Comparison of ENCODE assay signal across 12 mouse cellular contexts in the genomic region with DNA sequence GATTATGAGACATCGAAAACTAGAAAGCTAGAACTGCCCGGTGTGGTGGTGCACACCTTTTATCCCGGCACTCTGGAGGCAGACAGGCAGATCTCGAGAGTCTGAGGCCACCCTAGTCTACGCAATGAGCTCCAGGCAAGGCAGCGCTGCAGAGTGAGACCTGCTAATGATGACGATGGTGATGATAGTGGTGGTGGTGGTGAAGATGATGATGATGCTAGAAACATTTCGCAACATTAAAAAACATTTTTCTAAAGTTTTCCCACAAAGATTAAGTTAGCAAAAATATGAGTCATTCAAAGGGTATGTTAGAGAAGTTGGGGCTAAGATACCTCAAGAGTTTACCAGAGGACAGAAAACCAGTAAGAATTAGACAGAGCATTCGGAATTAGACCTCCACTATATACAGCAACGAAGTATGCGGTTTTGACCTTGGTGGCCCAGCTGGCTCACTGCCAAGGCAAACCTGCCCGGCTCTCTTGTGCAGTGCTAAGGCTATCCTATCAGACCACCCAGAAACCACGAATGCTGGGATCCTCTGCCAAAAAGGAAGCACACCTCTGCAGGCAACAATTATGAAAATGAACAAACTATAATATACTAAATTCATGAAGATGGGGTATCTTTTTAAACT.
A peak's percentile ranks its signal among the peaks of the same experiment; 100 is the strongest.
DNase-seq lines count a peak whose midpoint lies in the region; ATAC-seq and TF ChIP-seq lines count a peak whose summit lies in the region.
"Had no signal": no experiment of that assay in that cellular context is flagged by ENCODE, and none has a peak within 500 bp of the region (broad histone marks: within the 10 kb centered on the region; RNA-seq: fewer than 3 reads in every experiment).

No protein-coding gene starts in this region.

- TF ChIP-seq POLR2A in limb, embryonic 14.5 days (IDR thresholded peaks at IDR 0.05; ENCODE audit: borderline replicate concordance, extremely low read depth, insufficient read depth, insufficient read length) = no peak

- no peaks in the 10 kb centered on the region for H3K36me3 ChIP-seq in limb, embryonic 13.5 days
- no peaks in the 10 kb centered on the region for H3K36me3 ChIP-seq in limb, embryonic 10.5 days
- H3K36me3 ChIP-seq in C2C12 (ENCODE audit: control insufficient read depth, insufficient read depth) = no peaks in the 10 kb centered on the region
- no peaks in the 10 kb centered on the region for H3K36me3 ChIP-seq in limb, embryonic 14.5 days (ENCODE audit: control insufficient read depth, insufficient read depth, low read length)
- H3K36me3 ChIP-seq in heart, embryonic 11.5 days (ENCODE audit: control insufficient read depth, insufficient read depth, low read length) = no peaks in the 10 kb centered on the region
- H3K36me3 ChIP-seq: heart, embryonic 13.5 days had no signal

- no peak overlapping the region for H3K9ac ChIP-seq in limb, embryonic 13.5 days
- H3K9ac ChIP-seq in limb, embryonic 14.5 days (ENCODE audit: low read depth, low read length, severe bottlenecking) = no peak overlapping the region
- no peak overlapping the region for H3K9ac ChIP-seq in heart, embryonic 11.5 days (ENCODE audit: low read depth, low read length)
- H3K9ac ChIP-seq: heart, embryonic 13.5 days had no signal

- H3K4me3 ChIP-seq in limb, embryonic 13.5 days = no peak overlapping the region
- no peak overlapping the region for H3K4me3 ChIP-seq in limb, embryonic 10.5 days
- H3K4me3 ChIP-seq in C2C12 (ENCODE audit: insufficient read depth, poor library complexity, severe bottlenecking) = no peak overlapping the region
- H3K4me3 ChIP-seq in limb, embryonic 14.5 days (replicated peaks; ENCODE audit: low read length) = no peak overlapping the region
- no peak overlapping the region for H3K4me3 ChIP-seq in heart, embryonic 11.5 days (ENCODE audit: low read depth, low read length)
- H3K4me3 ChIP-seq: heart, embryonic 13.5 days had no signal

- 73% methylated on average over 13 of the region's 13 CpGs for WGBS in limb, embryonic 13.5 days
- WGBS in limb, embryonic 10.5 days = 87% methylated on average over 13 of the region's 13 CpGs
- 67% methylated on average over 13 of the region's 13 CpGs for WGBS in limb, embryonic 14.5 days
- WGBS in heart, embryonic 11.5 days (ENCODE audit: insufficient replicate concordance) = 61% methylated on average over 13 of the region's 13 CpGs

- DNase-seq in limb, embryonic 10.5 days (ENCODE audit: low spot score) = no peak
- DNase-seq in adrenal gland, adult 8-10 months = peak; percentile 15
- no peak for DNase-seq in limb, embryonic 14.5 days (ENCODE audit: low spot score)
- no peak for DNase-seq in cerebellum, adult 11-12 months
- DNase-seq in cerebellum, adult 9-10 months = no peak
- DNase-seq: layer of hippocampus, postnatal 36 days had no signal

- ATAC-seq in limb, embryonic 13.5 days (ENCODE audit: low FRiP score, low read depth) = peak; percentile 33; the same call in 1 of the 2 replicates
- peak; percentile 66; the same call in 1 of the 2 replicates for ATAC-seq in limb, embryonic 14.5 days (ENCODE audit: low FRiP score, low read depth)
- no peak for ATAC-seq in heart, embryonic 11.5 days (replicated peaks; ENCODE audit: insufficient number of reproducible peaks, low FRiP score, low TSS enrichment)
- ATAC-seq: hindbrain, embryonic 16.5 days had no signal

- H3K79me3 ChIP-seq in C2C12 (ENCODE audit: low read depth) = no peaks in the 10 kb centered on the region

- H3K27me3 ChIP-seq in limb, embryonic 13.5 days = no peaks in the 10 kb centered on the region
- no peaks in the 10 kb centered on the region for H3K27me3 ChIP-seq in limb, embryonic 10.5 days (ENCODE audit: low read depth, poor library complexity, severe bottlenecking)
- H3K27me3 ChIP-seq in C2C12 (ENCODE audit: control insufficient read depth, insufficient read depth, insufficient read length) = no peaks in the 10 kb centered on the region
- no peaks in the 10 kb centered on the region for H3K27me3 ChIP-seq in limb, embryonic 14.5 days (ENCODE audit: control insufficient read depth, insufficient read depth, low read length)
- no peaks in the 10 kb centered on the region for H3K27me3 ChIP-seq in heart, embryonic 11.5 days (ENCODE audit: control insufficient read depth, insufficient read depth, low read length)
- H3K27me3 ChIP-seq: heart, embryonic 13.5 days had no signal

- H3K4me1 ChIP-seq in limb, embryonic 13.5 days = 0 out of 2 replicates have a peak, but pooled peaks cover 5% of the 10 kb centered on the region
- H3K4me1 ChIP-seq in limb, embryonic 10.5 days = peaks cover under 1% of the 10 kb centered on the region; the same call in 1 of the 2 replicates
- H3K4me1 ChIP-seq in limb, embryonic 14.5 days (ENCODE audit: control insufficient read depth, insufficient read depth, low read length) = no peaks in the 10 kb centered on the region; the same call in 1 of the 2 replicates
- H3K4me1 ChIP-seq in heart, embryonic 11.5 days (ENCODE audit: control insufficient read depth, insufficient read depth, low read length) = peaks cover 12% of the 10 kb centered on the region; the same call in 1 of the 2 replicates

- H3K79me2 ChIP-seq in C2C12 (ENCODE audit: control insufficient read depth, insufficient read depth) = no peaks in the 10 kb centered on the region

- H3K4me2 ChIP-seq in limb, embryonic 13.5 days (replicated peaks) = no peak overlapping the region
- no peak overlapping the region for H3K4me2 ChIP-seq in limb, embryonic 14.5 days (replicated peaks; ENCODE audit: low read depth, low read length, severe bottlenecking)
- H3K4me2 ChIP-seq in heart, embryonic 11.5 days = no peak overlapping the region
- H3K4me2 ChIP-seq: heart, embryonic 13.5 days had no signal

- no peaks in the 10 kb centered on the region for H3K9me3 ChIP-seq in limb, embryonic 13.5 days
- no peaks in the 10 kb centered on the region for H3K9me3 ChIP-seq in limb, embryonic 10.5 days (replicated peaks)
- H3K9me3 ChIP-seq in limb, embryonic 14.5 days (ENCODE audit: control insufficient read depth, low read length) = no peaks in the 10 kb centered on the region
- no peaks in the 10 kb centered on the region for H3K9me3 ChIP-seq in heart, embryonic 11.5 days (replicated peaks; ENCODE audit: control insufficient read depth, low read length)
- H3K9me3 ChIP-seq: heart, embryonic 13.5 days had no signal

- H3K27ac ChIP-seq in limb, embryonic 13.5 days = no peak overlapping the region
- H3K27ac ChIP-seq in limb, embryonic 10.5 days = no peak overlapping the region
- H3K27ac ChIP-seq in limb, embryonic 14.5 days (replicated peaks; ENCODE audit: low read depth, low read length) = no peak overlapping the region
- no peak overlapping the region for H3K27ac ChIP-seq in heart, embryonic 11.5 days (ENCODE audit: low read depth, low read length)
- H3K27ac ChIP-seq: heart, embryonic 13.5 days; macrophage had no signal

- TF ChIP-seq CTCF in C2C12 (IDR thresholded peaks at IDR 0.05; ENCODE audit: control insufficient read depth, insufficient read depth, insufficient read length) = no peak

- no peak overlapping the region for H3ac ChIP-seq in C2C12 (ENCODE audit: control insufficient read depth, insufficient read length, low read depth)

TF ChIP-seq in C2C12, 6 proteins besides CTCF, POLR2A, EP300 and RAD21:
- TF ChIP-seq CEBPB (IDR thresholded peaks at IDR 0.05; ENCODE audit: low read depth) = peak; percentile 51
- no peak for TF ChIP-seq FOSL1 (IDR thresholded peaks at IDR 0.05; ENCODE audit: insufficient read depth, low read length, poor library complexity, severe bottlenecking)
